Mouse (Mus musculus): ENCODE results near the gene Zfp277. TPM values are rescaled to one million over a fixed set of nuclear protein-coding genes. Genes with fewer than 3 reads are reported as not detected.

Zfp277 gene
- polyA plus RNA-seq, 1 experiment = 1.5 TPM

DNA sequence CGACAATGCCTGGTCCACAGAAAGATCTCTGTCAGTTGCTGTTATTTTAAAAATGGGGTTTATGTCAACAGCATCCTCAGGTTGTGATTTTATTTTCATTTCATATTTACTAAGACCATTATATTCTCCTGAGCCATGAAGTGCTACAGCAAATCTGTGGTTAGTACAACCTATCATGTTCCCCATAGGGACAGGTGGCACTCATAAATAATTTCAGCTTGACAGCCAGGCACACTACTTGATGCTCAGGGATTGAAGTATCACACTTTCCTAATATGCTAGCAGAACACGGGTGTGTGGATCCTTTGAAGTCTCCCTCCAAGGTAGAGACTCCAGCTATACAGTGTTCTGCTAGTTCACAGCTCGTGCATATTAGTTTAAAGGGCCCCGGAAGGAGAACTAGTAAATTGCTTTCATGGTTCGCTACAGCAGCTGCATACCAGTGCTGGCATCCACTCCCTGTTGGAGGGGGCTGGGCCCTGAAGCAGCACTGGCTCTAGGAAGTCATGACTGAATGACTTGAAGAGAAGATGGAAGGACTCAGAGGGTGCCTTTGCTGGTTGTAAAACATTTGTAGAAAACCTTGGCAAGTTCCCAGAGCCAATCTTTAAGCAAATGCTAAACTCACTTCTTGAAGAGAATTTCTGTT is 118.6 kb downstream of the Zfp277 start:
- Histone ChIP-seq H3K9me3 (no peaks in the 10 kb centered on the region), H3K27me3 (replicated peaks) (no peaks in the 10 kb centered on the region), H3K4me1 (0 out of 2 replicates have a peak, but pooled peaks cover 3% of the 10 kb centered on the region), H3K4me3 (replicated peaks) (no peak overlapping the region), H3K36me3 (replicated peaks; ENCODE audit: low read length) (peaks cover 23% of the 10 kb centered on the region)
- TF ChIP-seq FLI1 (IDR thresholded peaks at IDR 0.05; ENCODE audit: low read length) (no peak), GATA1 (IDR thresholded peaks at IDR 0.05; ENCODE audit: borderline replicate concordance, low read length) (no peak)

DNA sequence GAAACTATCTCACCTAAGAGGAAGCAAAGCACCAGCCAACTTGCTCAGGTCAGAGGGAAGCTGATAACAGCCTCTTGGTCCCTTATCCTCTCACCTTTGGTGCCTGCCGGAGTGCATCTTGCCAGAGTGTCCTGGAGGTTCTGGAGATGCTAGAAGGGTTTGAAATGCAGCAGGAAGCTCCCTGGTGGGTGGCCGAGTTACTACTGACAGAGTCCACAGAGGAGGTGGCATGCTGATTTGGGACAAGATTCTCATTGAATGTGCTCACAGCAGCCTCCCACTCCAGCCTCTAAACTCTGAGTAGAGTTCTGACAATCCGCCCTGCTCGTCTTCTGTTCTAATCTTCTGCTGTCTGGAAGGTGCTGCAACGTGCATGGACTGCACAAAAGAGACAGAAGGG is 120.1 kb downstream of the Zfp277 start:
- no peak for TF ChIP-seq GATA1 (IDR thresholded peaks at IDR 0.05; ENCODE audit: borderline replicate concordance, low read length)
- TF ChIP-seq FLI1 (IDR thresholded peaks at IDR 0.05; ENCODE audit: low read length) = no peak
- H3K4me1 ChIP-seq = 0 out of 2 replicates have a peak, but pooled peaks cover 3% of the 10 kb centered on the region
- peaks cover 27% of the 10 kb centered on the region for H3K36me3 ChIP-seq (replicated peaks; ENCODE audit: low read length)
- no peaks in the 10 kb centered on the region for H3K27me3 ChIP-seq (replicated peaks)
- H3K4me3 ChIP-seq (replicated peaks) = no peak overlapping the region
- H3K9me3 ChIP-seq = no peaks in the 10 kb centered on the region

DNA sequence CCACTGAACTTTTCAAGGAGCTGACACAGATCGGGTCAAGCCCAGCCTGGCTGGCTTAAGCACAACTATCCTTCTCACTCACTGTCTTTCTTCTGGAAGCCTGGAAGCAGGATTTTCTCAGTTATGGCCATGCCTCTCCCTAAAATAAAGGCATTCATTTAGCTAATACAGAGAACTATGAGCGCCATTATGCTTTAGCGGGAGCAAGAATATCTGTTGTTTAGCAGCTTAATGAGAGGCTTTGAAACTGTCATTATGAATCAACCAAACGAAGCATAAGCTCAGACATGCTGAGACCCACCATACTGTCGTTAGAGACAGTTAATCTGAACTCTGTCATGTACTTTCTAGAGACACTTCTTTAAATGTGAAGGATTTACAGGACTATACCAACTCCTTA is 120.9 kb downstream of the Zfp277 start:
- Histone ChIP-seq H3K4me1 (0 out of 2 replicates have a peak, but pooled peaks cover 3% of the 10 kb centered on the region), H3K27me3 (replicated peaks) (no peaks in the 10 kb centered on the region), H3K36me3 (replicated peaks; ENCODE audit: low read length) (peaks cover 31% of the 10 kb centered on the region), H3K4me3 (replicated peaks) (no peak overlapping the region), H3K9me3 (no peaks in the 10 kb centered on the region)
- TF ChIP-seq GATA1 (IDR thresholded peaks at IDR 0.05; ENCODE audit: borderline replicate concordance, low read length) (no peak), FLI1 (IDR thresholded peaks at IDR 0.05; ENCODE audit: low read length) (no peak)

DNA sequence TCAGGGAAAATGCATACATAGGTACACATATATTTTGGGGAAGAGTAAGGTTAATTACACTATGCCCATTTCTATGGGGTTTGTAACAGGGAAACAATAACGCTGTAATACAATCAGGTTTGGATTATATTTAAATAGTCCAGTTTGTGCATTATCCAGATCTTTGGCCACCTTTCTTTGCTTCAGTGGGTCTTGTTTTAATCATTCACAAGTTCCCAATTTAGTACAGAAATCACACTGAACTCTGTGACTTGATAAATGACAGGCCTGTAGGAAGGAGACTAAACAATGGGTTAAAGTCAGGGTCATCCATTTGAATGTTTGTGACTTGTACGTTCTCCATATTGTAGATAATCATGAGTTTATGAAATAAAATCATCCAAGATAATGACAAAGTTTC is 130.6 kb downstream of the Zfp277 start:
- TF ChIP-seq GATA1 (IDR thresholded peaks at IDR 0.05; ENCODE audit: borderline replicate concordance, low read length) (no peak), FLI1 (IDR thresholded peaks at IDR 0.05; ENCODE audit: low read length) (no peak)
- peaks cover 7% of the 10 kb centered on the region for H3K9me3 ChIP-seq
- no peak overlapping the region for H3K4me3 ChIP-seq (replicated peaks)
- H3K36me3 ChIP-seq (replicated peaks; ENCODE audit: low read length) = peaks cover 8% of the 10 kb centered on the region
- H3K4me1 ChIP-seq = no peaks in the 10 kb centered on the region
- no peaks in the 10 kb centered on the region for H3K27me3 ChIP-seq (replicated peaks)

DNA sequence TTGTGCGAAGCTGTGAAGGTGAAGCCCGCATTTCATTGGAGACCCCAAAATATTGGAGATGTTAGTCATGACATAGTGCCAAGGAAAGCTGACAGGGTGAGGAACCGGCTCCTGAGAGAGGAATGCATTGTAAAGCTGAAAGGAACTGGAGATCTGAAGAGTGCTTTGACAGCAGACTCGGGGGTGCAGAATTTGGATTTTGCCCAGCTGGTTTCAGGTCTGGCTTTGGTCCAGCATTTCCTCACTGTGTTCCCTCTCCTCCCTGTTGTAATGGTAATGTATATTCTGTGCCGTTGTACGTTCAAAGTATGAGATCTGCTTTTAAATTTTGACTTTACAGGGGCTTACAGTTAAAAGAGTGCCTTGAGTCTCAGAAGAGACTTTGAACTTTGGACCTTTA is 141.7 kb downstream of the Zfp277 start:
- no peak overlapping the region for H3K4me3 ChIP-seq (replicated peaks)
- no peaks in the 10 kb centered on the region for H3K36me3 ChIP-seq (replicated peaks; ENCODE audit: low read length)
- no peak for TF ChIP-seq FLI1 (IDR thresholded peaks at IDR 0.05; ENCODE audit: low read length)
- no peaks in the 10 kb centered on the region for H3K9me3 ChIP-seq
- H3K27me3 ChIP-seq (replicated peaks) = no peaks in the 10 kb centered on the region
- H3K4me1 ChIP-seq = 0 out of 2 replicates have a peak, but pooled peaks cover 2% of the 10 kb centered on the region

DNA sequence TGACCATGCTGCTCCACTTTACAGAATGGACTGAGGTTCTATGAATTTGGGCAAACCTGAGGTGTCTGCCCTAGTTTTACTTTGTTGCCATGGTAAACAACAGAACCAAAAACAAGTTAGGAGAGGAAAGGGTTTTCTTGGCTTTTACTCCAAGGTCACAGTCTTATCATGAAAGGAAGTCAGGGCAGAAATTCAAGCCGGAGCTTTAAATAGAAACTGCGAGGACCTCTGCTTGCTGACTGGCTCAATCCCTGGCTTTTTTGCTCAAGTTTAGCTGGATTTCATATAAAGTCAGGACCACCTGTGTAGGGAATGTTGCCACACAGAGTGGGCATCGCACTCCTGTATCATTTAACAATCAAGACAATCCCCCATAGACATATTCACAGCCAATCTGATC is 147.1 kb downstream of the Zfp277 start:
- TF ChIP-seq GATA1 (IDR thresholded peaks at IDR 0.05; ENCODE audit: borderline replicate concordance, low read length) (no peak), FLI1 (IDR thresholded peaks at IDR 0.05; ENCODE audit: low read length) (no peak)
- no peaks in the 10 kb centered on the region for H3K27me3 ChIP-seq (replicated peaks)
- no peaks in the 10 kb centered on the region for H3K36me3 ChIP-seq (replicated peaks; ENCODE audit: low read length)
- no peak overlapping the region for H3K4me3 ChIP-seq (replicated peaks)
- no peaks in the 10 kb centered on the region for H3K9me3 ChIP-seq
- H3K4me1 ChIP-seq = 0 out of 2 replicates have a peak, but pooled peaks cover 7% of the 10 kb centered on the region

DNA sequence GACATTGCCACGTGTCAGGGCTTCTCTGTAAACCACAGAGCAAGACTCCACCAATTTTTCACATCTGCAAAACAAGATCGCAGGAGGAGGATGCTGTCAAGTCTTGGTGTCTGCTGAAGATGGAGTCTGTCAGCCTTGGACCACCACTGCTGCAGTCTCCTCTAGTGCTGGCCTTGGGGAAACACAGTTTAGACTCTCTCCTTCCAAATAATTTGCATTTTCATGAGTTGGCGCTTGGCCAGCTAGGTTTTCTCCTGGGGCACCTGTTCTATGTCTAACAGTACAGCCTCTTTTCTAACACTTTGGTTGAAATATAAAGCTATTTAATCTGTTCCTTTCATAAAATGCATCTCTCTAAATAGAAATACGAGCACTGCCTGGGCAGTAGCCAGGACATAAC is 159.2 kb downstream of the Zfp277 start:
- Histone ChIP-seq H3K36me3 (replicated peaks; ENCODE audit: low read length) (no peaks in the 10 kb centered on the region), H3K9me3 (peaks cover 18% of the 10 kb centered on the region), H3K4me1 (no peaks in the 10 kb centered on the region), H3K4me3 (replicated peaks) (no peak overlapping the region), H3K27me3 (replicated peaks) (peaks cover under 1% of the 10 kb centered on the region)
- TF ChIP-seq FLI1 (IDR thresholded peaks at IDR 0.05; ENCODE audit: low read length) (no peak), GATA1 (IDR thresholded peaks at IDR 0.05; ENCODE audit: borderline replicate concordance, low read length) (no peak)

DNA sequence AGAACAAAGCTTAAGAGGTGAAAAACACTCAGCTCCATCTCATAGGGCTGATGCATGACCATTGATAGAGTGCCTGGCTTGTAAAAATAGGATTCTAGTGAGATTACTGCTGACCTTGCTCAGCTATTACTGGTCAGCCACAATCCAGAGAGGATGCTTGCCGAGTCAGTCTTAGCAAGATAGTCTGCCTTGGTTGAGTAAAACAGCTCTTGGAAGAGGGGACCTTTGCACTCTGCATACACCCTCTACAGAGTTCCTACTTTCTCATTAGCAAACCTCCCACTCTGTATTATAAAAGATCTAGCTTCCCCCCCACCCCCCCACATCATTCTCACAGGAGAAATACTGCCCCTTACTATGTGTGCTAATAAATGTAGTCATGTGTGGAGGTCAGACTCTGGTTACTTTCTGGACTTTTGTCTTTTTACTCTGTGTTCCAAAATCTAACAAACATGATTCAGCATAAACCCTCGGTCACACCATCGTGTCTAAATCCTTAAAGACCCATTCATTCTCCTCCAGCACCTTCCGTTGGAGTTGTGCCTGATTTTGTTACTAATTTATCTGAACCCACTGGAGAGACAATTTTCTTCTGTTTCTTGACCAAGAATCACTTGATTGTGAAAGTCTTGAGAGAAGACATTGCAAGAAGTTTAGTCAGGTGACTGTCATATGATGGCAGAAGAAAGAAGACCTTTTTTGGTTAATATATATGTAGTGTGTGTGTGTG is 164.9 kb downstream of the Zfp277 start:
- H3K4me1 ChIP-seq = peaks cover 8% of the 10 kb centered on the region
- peaks cover 1% of the 10 kb centered on the region for H3K27me3 ChIP-seq (replicated peaks)
- no peaks in the 10 kb centered on the region for H3K36me3 ChIP-seq (replicated peaks; ENCODE audit: low read length)
- TF ChIP-seq GATA1 (IDR thresholded peaks at IDR 0.05; ENCODE audit: borderline replicate concordance, low read length) (no peak), FLI1 (IDR thresholded peaks at IDR 0.05; ENCODE audit: low read length) (no peak)
- no peak overlapping the region for H3K4me3 ChIP-seq (replicated peaks)
- no peaks in the 10 kb centered on the region for H3K9me3 ChIP-seq

DNA sequence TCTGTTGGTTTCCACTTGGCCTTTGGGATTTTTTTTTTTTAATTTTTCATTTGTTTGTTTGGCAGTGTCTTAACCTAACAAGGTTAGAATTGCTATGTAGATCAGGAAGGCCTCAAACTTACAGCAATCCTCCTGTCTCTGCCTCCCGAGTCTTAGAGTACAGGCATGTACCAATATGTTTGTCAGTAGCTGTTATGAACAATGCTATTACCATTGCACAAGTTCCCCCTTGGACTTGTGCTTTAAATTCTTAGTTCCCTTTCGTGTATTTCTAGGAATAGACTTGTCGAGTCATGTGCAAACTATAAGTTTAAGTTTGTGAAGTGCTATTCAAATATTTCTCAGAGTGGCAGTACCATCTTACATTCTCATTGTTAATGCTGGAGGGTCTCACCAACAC is 168.1 kb downstream of the Zfp277 start:
- TF ChIP-seq GATA1 (IDR thresholded peaks at IDR 0.05; ENCODE audit: borderline replicate concordance, low read length) (no peak), FLI1 (IDR thresholded peaks at IDR 0.05; ENCODE audit: low read length) (no peak)
- H3K27me3 ChIP-seq (replicated peaks) = peaks cover 1% of the 10 kb centered on the region
- no peak overlapping the region for H3K4me3 ChIP-seq (replicated peaks)
- peaks cover 17% of the 10 kb centered on the region for H3K4me1 ChIP-seq
- no peaks in the 10 kb centered on the region for H3K9me3 ChIP-seq
- H3K36me3 ChIP-seq (replicated peaks; ENCODE audit: low read length) = no peaks in the 10 kb centered on the region

DNA sequence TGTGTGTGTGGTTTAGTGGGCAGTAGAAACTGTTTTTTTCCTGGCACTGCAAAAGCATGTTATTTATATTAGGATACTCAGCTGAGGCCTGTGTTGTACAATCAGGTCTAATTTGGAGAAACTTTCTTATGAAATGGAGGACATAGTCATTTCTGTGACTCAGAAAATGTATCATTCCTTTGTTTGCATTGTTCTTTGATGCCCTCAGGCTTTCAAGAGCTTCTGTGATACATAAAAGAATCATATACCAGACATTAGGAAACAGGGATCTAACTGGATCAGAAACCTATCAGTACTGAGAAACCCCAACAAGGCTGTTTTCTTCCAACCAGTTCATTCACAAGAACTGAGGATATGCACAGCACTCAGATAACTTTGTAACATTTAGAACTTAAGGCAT is 170.8 kb downstream of the Zfp277 start:
- TF ChIP-seq GATA1 (IDR thresholded peaks at IDR 0.05; ENCODE audit: borderline replicate concordance, low read length) (no peak), FLI1 (IDR thresholded peaks at IDR 0.05; ENCODE audit: low read length) (no peak)
- Histone ChIP-seq H3K36me3 (replicated peaks; ENCODE audit: low read length) (no peaks in the 10 kb centered on the region), H3K4me3 (replicated peaks) (no peak overlapping the region), H3K9me3 (no peaks in the 10 kb centered on the region), H3K4me1 (peaks cover 17% of the 10 kb centered on the region), H3K27me3 (replicated peaks) (no peaks in the 10 kb centered on the region)
